Mouse (Mus musculus): Measurements from ENCODE around the gene Mcfd2. TPM values are rescaled to one million over a fixed set of nuclear protein-coding genes. Genes with fewer than 3 reads are reported as not detected.

The Mcfd2 gene
- total and polyA plus RNA-seq, 3 experiments, result 24.7 to 41.9 (median 39.1) TPM

GRCm38 (mm10) chr17:87210525-87210924 lies 55.2 kb downstream of the Mcfd2 start:
- in situ Hi-C loops (cut with MboI; ENCODE audit: low pct_ligation_motif_present, low pct_unique_long_range_greater_than_20kb, low sequenced_read_pairs) (no loop called here), dilution Hi-C loops (cut with MboI; ENCODE audit: extremely low pct_ligation_motif_present, extremely low pct_unique_long_range_greater_than_20kb, low sequenced_read_pairs) (no loop called here)
- no peaks in the 10 kb centered on the region for H3K79me2 ChIP-seq (replicated peaks; ENCODE audit: control insufficient read depth, extremely low read depth, insufficient read depth, poor library complexity, severe bottlenecking)
- no peak overlapping the region for H3K4me2 ChIP-seq (ENCODE audit: insufficient read depth, low read depth, poor library complexity, severe bottlenecking)
- H3K36me3 ChIP-seq (replicated peaks in 1 of 2; ENCODE audit: control insufficient read depth in 1 of 2, insufficient read depth in 1 of 2, low read length in 1 of 2), result no peaks in the 10 kb centered on the region
- TF ChIP-seq TCF12 (IDR thresholded peaks at IDR 0.05; ENCODE audit: low read depth, low read length) (no peak), ETS1 (conservative IDR thresholded peaks at IDR 0.05; ENCODE audit: low read depth, low read length) (no peak), MYC (IDR thresholded peaks at IDR 0.05; ENCODE audit: low read depth, low read length) (no peak), ELF1 (IDR thresholded peaks at IDR 0.05; ENCODE audit: low read depth, low read length) (no peak), ZNF384 (IDR thresholded peaks at IDR 0.05; ENCODE audit: low read depth, low read length) (no peak), UBTF (IDR thresholded peaks at IDR 0.05; ENCODE audit: low read depth, low read length) (no peak), CHD2 (IDR thresholded peaks at IDR 0.05; ENCODE audit: low read length) (no peak), MAFK (IDR thresholded peaks at IDR 0.05; ENCODE audit: insufficient replicate concordance, low read length) (no peak), ZMIZ1 (IDR thresholded peaks at IDR 0.05; ENCODE audit: low read depth, low read length) (no peak), SMC3 (IDR thresholded peaks at IDR 0.05; ENCODE audit: low read depth, low read length) (no peak), PAX5 (IDR thresholded peaks at IDR 0.05; ENCODE audit: low read length) (no peak), SIN3A (IDR thresholded peaks at IDR 0.05; ENCODE audit: low read length) (no peak), BHLHE40 (IDR thresholded peaks at IDR 0.05; ENCODE audit: low read depth, low read length) (no peak), CHD1 (IDR thresholded peaks at IDR 0.05; ENCODE audit: low read depth, low read length) (no peak), NRF1 (IDR thresholded peaks at IDR 0.05; ENCODE audit: low read depth, low read length) (no peak), NELFE (IDR thresholded peaks at IDR 0.05; ENCODE audit: low read depth, low read length) (no peak), USF1 (IDR thresholded peaks at IDR 0.05; ENCODE audit: low read depth, low read length) (no peak)
- H3K4me1 ChIP-seq (ENCODE audit: control insufficient read depth in 1 of 2, insufficient read depth in 2 of 2), result no peaks in the 10 kb centered on the region; a peak in 1 of 4 replicates
- no peak for DNase-seq (ENCODE audit: extremely low read depth)
- no peaks in the 10 kb centered on the region for H3K27me3 ChIP-seq (replicated peaks)
- no peak overlapping the region for H3K9ac ChIP-seq (ENCODE audit: insufficient read depth, low read depth)
- no peak overlapping the region for H3K27ac ChIP-seq (ENCODE audit: insufficient read depth, low read depth)
- peaks cover 2% of the 10 kb centered on the region for H3K9me3 ChIP-seq (replicated peaks; ENCODE audit: low read length)
- no peak overlapping the region for H3K4me3 ChIP-seq (replicated peaks in 1 of 3; ENCODE audit: low read depth in 2 of 3, low read length in 2 of 3, poor library complexity in 1 of 3)

- Histone ChIP-seq H3K27me3 (replicated peaks) (no peaks in the 10 kb centered on the region), H3K4me2 (ENCODE audit: insufficient read depth, low read depth, poor library complexity, severe bottlenecking) (no peak overlapping the region), H3K4me1 (ENCODE audit: control insufficient read depth in 1 of 2, insufficient read depth in 2 of 2) (peaks cover 17 to 27% of the 10 kb centered on the region in 2 experiments), H3K79me2 (replicated peaks; ENCODE audit: control insufficient read depth, extremely low read depth, insufficient read depth, poor library complexity, severe bottlenecking) (no peaks in the 10 kb centered on the region), H3K36me3 (replicated peaks in 1 of 2; ENCODE audit: control insufficient read depth in 1 of 2, insufficient read depth in 1 of 2, low read length in 1 of 2) (no peaks in the 10 kb centered on the region), H3K27ac (ENCODE audit: insufficient read depth, low read depth) (no peak overlapping the region), H3K9me3 (replicated peaks; ENCODE audit: low read length) (peaks cover 2% of the 10 kb centered on the region), H3K4me3 (replicated peaks in 1 of 3; ENCODE audit: low read depth in 2 of 3, low read length in 2 of 3, poor library complexity in 1 of 3) (no peak overlapping the region), H3K9ac (ENCODE audit: insufficient read depth, low read depth) (no peak overlapping the region)
- in situ Hi-C loops (cut with MboI; ENCODE audit: low pct_ligation_motif_present, low pct_unique_long_range_greater_than_20kb, low sequenced_read_pairs) (no loop called here), dilution Hi-C loops (cut with MboI; ENCODE audit: extremely low pct_ligation_motif_present, extremely low pct_unique_long_range_greater_than_20kb, low sequenced_read_pairs) (no loop called here)
- no peak for DNase-seq (ENCODE audit: extremely low read depth)
- no peak for TF ChIP-seq MAZ (IDR thresholded peaks at IDR 0.05; ENCODE audit: low read depth, low read length)
- TF ChIP-seq E2F4 (IDR thresholded peaks at IDR 0.05; ENCODE audit: insufficient replicate concordance, low read depth, low read length), result no peak
- TF ChIP-seq ELF1 (IDR thresholded peaks at IDR 0.05; ENCODE audit: low read depth, low read length), result no peak
- no peak for TF ChIP-seq MYC (IDR thresholded peaks at IDR 0.05; ENCODE audit: low read depth, low read length)
- no peak for TF ChIP-seq RCOR1 (conservative IDR thresholded peaks at IDR 0.05; ENCODE audit: low read depth, low read length)
- no peak for TF ChIP-seq RAD21 (IDR thresholded peaks at IDR 0.05; ENCODE audit: low read depth, low read length)
- no peak for TF ChIP-seq ZKSCAN1 (IDR thresholded peaks at IDR 0.05; ENCODE audit: borderline replicate concordance, low read depth, low read length)
- no peak for TF ChIP-seq SIN3A (IDR thresholded peaks at IDR 0.05; ENCODE audit: low read length)
- no peak for TF ChIP-seq JUND (conservative IDR thresholded peaks at IDR 0.05; ENCODE audit: low read depth, low read length)
- no peak for TF ChIP-seq JUN (IDR thresholded peaks at IDR 0.05; ENCODE audit: insufficient read depth, low read depth, low read length)
- no peak for TF ChIP-seq CHD2 (IDR thresholded peaks at IDR 0.05; ENCODE audit: low read length)
- no peak for TF ChIP-seq HCFC1 (IDR thresholded peaks at IDR 0.05; ENCODE audit: low read depth, low read length)
Observed at GRCm38 (mm10) chr17:87206885-87207284, 58.9 kb downstream of the Mcfd2 start.
